Mouse (Mus musculus) megakaryocyte-erythroid progenitor cell, adult 5-6 weeks (primary cell): ENCODE measurements around the gene Stat5b. TPM values are rescaled to one million over a fixed set of nuclear protein-coding genes. Genes with fewer than 3 reads are reported as not detected.

Source experiments
- ATAC-seq: replicated peaks from 2 replicates; pipeline ENCODE4 v1.8.0; 2016; ENCODE audit warnings: mild to moderate bottlenecking, inconsistent platforms; ENCODE audit not compliant: severe bottlenecking, poor library complexity, low FRiP score, low TSS enrichment
- total RNA-seq, 2 experiments: library from RNA; stranded (forward) in 1 of 2; stranded (reverse) in 1 of 2; fragments of 200-1000, 215-1000 nt in 1 of 2; fragments of >200 nt in 1 of 2; fragmentation: Nextera tagmentation in 1 of 2; gene quantifications; 2 replicates each; pipeline ENCODE4 v1.2.3; 2014 to 2017

Stat5b gene
- total RNA-seq, 2 experiments from 2014 or later: 37.0 to 53.5 TPM

- ATAC-seq: 0 out of 2 replicates have a peak, but pooled peaks have one; percentile 28
Observed at GRCm38 (mm10) chr11:100819626-100820025, 30.9 kb downstream of the Stat5b start.

- no peak for ATAC-seq
Observed at GRCm38 (mm10) chr11:100819048-100819447, 31.5 kb downstream of the Stat5b start.

DNA sequence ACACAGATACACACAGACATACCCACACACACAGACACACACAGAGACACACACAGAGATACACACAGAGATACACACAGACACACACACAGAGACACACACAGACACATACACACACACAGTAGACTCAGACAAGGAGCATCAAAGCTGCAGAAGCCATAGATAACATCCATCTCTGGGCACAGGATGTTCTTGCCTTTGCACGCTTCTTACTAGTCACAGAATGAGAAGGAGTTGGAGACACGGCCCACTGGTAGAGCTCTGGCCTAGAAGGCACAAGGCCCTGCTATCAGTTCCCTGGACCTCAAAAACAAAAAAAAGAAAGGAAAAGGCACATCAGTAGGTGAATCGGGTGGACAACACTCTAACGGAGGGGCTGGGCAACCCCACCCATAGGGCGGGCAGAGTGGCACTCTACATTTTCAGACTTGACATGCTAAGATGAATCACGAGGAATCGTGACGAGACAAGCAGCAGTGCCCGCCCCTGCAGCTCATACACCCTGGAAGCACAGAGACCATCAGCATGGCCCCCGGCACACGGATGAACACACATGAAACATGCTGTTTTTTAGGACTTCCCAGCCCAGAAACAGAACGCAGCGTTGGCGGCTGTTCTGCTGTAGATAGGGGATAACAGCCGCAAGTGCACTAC, 32.0 kb downstream of the Stat5b start:
- ATAC-seq: peak; percentile 67

DNA sequence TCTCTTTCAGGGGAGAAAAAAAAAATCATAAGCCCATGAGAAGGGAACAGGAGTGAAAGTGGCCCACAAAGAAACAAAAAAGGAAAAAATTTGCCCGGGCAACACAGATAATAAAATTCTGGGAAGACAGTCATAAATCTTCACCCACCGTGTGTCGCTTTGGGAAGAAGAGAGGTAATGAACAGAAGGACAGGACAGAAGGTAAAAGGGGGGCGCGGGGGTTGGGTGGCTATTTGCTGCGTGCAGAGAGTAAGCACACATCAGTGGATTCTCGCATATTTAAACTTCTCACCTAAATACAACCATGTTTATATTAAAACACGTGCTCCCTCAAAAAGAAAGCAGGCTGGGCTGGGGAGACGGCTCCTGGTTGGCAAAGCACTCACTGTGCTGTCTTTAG, 33.2 kb downstream of the Stat5b start:
- ATAC-seq: no peak

DNA sequence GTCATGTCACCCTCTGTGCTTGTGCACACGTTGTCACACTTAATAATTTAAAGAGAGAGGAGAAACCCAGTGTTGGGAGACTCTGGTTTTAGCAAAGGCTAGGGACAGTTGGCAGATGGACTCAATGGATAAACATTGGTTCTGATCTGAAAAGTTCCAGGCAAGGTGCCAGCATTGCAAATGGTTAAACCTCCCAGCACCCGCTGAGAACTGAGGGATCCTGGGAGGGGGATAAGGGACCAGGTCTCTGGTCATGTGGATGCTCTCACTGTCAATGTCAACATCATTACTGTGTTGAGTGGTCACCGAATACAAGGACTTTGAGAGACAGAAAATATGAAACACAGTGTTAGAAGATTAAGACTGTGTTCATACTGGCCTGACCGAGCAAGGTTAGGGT, 33.7 kb downstream of the Stat5b start:
- ATAC-seq: 0 out of 2 replicates have a peak, but pooled peaks have one; percentile 6

GRCm38 (mm10) chr11:100816342-100816741, 34.2 kb downstream of the Stat5b start:
- ATAC-seq: no peak

- ATAC-seq: peak; percentile 56
Observed at GRCm38 (mm10) chr11:100814498-100814897, 36.0 kb downstream of the Stat5b start.

GRCm38 (mm10) chr11:100811132-100811531, 39.4 kb downstream of the Stat5b start:
- no peak for ATAC-seq

DNA sequence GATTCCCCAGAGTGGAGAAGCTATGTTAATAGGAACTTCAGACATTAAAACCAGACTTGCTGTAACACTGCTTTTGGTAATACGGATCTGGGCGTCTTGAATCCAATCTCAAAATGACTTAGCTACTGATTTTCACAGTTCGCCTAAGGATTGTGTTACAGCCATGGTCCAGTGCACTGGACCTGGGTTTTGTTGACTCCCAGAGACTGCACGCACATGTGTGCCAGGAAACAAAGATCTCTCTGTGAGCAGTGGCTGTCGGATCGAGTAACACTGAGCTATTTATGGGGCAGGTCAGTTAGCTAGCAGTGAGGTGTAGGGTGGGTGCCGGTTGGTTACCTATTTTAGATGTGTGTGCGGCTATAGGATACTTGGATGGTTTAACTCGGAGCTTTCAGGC, 40.0 kb downstream of the Stat5b start:
- ATAC-seq: no peak

DNA sequence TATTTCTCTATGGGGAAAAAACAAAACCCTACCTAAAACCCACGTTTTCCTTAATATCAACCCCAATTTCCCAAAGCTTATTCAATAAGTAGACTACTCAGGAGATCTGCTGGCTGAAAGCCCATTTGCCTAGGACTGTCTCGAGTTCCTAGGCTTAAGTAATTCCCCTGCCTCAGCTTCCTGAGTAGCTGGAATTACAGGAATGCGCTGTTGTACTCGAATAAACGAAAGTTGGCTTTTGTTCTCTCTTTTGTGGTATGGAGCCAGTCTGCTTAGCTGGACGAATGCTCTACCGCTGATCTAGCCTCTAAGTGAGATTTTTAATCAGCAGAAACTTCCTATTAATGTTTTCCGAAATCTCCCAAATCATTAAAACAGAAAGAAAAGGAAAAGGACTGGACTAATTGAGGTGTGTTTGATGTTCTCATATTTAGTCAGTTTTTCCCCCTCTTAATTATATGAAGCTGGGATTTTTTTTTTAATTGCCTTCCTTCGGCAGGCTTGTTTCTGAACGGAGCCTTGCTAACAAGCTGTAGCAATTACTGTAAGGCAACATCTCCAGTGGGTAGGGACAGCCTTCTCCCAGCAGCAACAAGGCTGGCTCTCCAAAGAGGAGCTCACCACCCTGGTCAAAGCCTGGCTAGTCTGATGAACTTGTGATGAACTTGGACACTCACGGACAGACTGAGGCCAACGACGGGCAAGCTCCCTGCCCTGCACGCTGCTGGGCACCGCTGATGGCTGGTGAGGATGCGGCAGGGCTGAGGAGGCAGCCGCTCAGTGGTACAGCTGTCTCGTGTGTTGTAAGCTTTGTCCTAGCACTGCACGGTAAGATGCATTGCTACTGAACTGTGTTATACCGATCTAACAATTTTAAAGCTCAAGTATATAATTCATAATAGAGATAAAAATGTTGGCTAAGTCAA, 43.9 kb downstream of the Stat5b start:
- ATAC-seq: no peak

GRCm38 (mm10) chr11:100805535-100805934, 45.0 kb downstream of the Stat5b start:
- no peak for ATAC-seq

DNA sequence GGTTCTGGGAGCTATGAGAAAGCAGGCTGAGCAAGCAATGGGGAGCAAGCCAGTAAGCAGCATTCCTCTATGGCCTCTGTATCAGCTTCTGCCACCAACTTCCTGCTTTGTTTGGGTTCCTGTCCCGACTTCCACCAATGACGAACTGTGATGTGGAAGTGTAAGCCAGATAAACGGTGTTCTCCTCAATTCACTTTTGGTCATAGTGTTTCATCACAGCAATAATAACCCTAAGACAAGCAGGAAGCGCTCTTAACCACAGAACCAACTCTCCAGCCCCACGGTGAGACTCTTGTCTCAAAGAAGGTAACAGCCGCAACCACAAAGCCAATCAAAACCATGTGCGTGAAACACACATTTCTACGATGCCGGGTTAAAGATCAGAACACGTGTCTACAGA, 46.1 kb downstream of the Stat5b start:
- ATAC-seq: no peak

DNA sequence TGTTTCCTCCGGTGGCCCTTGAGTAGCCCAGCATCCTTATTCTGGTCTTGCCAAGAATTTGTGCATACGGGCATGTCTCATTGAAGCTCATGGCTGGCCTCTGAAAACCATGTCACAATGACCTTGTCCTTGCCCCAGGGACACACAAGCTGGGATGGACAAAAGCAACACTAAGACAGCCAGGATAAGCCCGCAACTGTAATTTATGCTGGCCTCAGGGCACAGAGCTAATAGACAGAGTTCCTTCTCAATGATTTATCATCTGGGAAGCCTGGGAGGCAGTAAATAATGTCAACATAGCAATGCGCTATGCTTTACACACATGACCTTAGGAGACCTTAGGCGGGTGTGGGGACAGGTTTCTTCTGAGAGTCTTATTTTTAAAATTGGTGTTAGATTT, 51.1 kb downstream of the Stat5b start:
- ATAC-seq: no peak

DNA sequence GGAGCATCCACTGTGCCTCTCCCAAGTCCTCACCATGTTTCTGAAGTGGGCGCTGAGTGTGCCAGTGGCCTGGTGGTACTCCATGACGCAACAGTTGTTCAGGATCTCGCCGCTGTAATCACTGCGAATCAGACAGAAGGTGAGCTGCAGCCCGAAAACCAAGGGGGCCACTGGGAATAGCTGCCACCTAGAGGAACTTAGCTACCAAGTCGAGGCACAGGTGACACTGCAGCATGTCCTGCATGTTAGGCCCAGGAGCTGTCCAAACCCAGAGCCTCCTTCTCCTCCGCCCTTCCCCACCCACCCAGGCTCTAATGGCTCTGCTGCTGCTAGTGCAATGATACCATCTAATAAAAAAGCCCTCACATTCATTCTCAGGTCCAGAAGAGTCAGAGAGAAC, 53.9 kb downstream of the Stat5b start:
- ATAC-seq: no peak

GRCm38 (mm10) chr11:100795386-100795785, 55.1 kb downstream of the Stat5b start:
- ATAC-seq: no peak

GRCm38 (mm10) chr11:100791457-100792049, 59.0 kb downstream of the Stat5b start:
- no peak for ATAC-seq

- ATAC-seq: peak; percentile 56
Observed at GRCm38 (mm10) chr11:100790644-100791043, 59.9 kb downstream of the Stat5b start.

DNA sequence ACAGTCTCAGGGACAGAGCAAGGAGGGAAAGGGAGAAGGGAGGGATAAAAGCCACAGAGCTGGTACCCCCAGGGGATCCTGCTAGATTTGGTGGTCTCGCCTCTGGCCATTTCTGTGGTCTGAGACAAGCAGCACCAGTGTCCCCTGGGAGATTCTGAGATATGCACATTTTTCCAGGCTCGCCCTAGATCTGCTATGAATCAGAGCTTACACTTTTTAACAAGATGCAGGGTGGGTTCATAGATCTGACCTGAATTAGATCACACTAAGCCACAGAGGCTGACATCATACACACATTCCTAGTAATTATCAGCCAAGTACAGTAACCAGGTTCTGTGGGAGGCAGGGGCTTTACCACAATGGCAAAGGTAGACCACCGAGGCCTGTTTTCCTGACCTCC, 60.8 kb downstream of the Stat5b start:
- no peak for ATAC-seq

GRCm38 (mm10) chr11:100785774-100786173, 64.8 kb downstream of the Stat5b start:
- no peak for ATAC-seq

GRCm38 (mm10) chr11:100784286-100784685, 66.2 kb downstream of the Stat5b start:
- no peak for ATAC-seq
